Mouse (Mus musculus) kidney, embryonic 15.5 days (tissue): Measurements from ENCODE around the gene Synrg. TPM values are rescaled to one million over a fixed set of nuclear protein-coding genes. Genes with fewer than 3 reads are reported as not detected.

Experiments
- ATAC-seq: fragments of 200-750 bp; cut with Nextera tagmentation; replicated peaks from 2 replicates; pipeline ENCODE4 v1.8.0; 2017; ENCODE audit warnings: moderate TSS enrichment; ENCODE audit not compliant: low FRiP score
- H3K27ac ChIP-seq: fragments of 300-500 bp; sonication (generic); 2 replicates; pipeline ENCODE4 v1.5.1; 2015; ENCODE audit warnings: mild to moderate bottlenecking, inconsistent platforms
- H3K27me3 ChIP-seq: fragments of 300-500 bp; sonication (generic); 2 replicates; pipeline ENCODE4 v1.6.1; 2015; ENCODE audit warnings: inconsistent platforms
- H3K36me3 ChIP-seq: fragments of 300-500 bp; sonication (generic); 2 replicates; pipeline ENCODE4 v1.6.1; 2015; ENCODE audit warnings: inconsistent platforms
- H3K4me1 ChIP-seq: fragments of 300-500 bp; sonication (generic); 2 replicates; pipeline ENCODE4 v1.6.1; 2015; ENCODE audit warnings: inconsistent platforms
- H3K4me2 ChIP-seq: fragments of 300-500 bp; sonication (generic); 2 replicates; pipeline ENCODE4 v1.6.1; 2015; ENCODE audit warnings: moderate library complexity, mild to moderate bottlenecking, inconsistent platforms
- H3K4me3 ChIP-seq: fragments of 300-500 bp; sonication (generic); replicated peaks from 2 replicates; pipeline ENCODE4 v1.5.1; 2015; ENCODE audit warnings: mild to moderate bottlenecking, inconsistent platforms
- H3K9ac ChIP-seq: fragments of 300-500 bp; sonication (generic); 2 replicates; pipeline ENCODE4 v1.6.1; 2015; ENCODE audit warnings: mild to moderate bottlenecking, inconsistent platforms
- H3K9me3 ChIP-seq: fragments of 300-500 bp; sonication (generic); replicated peaks from 2 replicates; pipeline ENCODE4 v1.6.1; 2016; ENCODE audit warnings: inconsistent platforms
- WGBS: fragments of 180-500 bp; shearing (Covaris S2); methylation state at CpG from one replicate; pipeline ENCODE4 v1.1.7; 2015; ENCODE audit warnings: mixed read lengths; 5-methylcytosine and 5-hydroxymethylcytosine counted together
- polyA plus RNA-seq: library from polyadenylated mRNA; unstranded; fragments of >200 nt; fragmentation: Nextera tagmentation; extraction: Ambion mirVana; gene quantifications from 2 replicates; pipeline ENCODE4 v1.2.1, GENCODE M21; 2015

The Synrg gene
- polyA plus RNA-seq, 1 experiment from 2014 or later: 10.5 TPM

GRCm38 (mm10) chr11:83995535-83995950 is 31.3 kb downstream of the Synrg start:
- Histone ChIP-seq H3K27ac (no peak overlapping the region), H3K4me2 (no peak overlapping the region), H3K27me3 (no peaks in the 10 kb centered on the region), H3K9me3 (no peaks in the 10 kb centered on the region), H3K9ac (no peak overlapping the region), H3K36me3 (peaks cover 75% of the 10 kb centered on the region), H3K4me1 (no peaks in the 10 kb centered on the region), H3K4me3 (no peak overlapping the region)
- no peak for ATAC-seq
- WGBS: 84% methylated on average over 2 of the region's 2 CpGs

GRCm38 (mm10) chr11:83997171-83997868 is 33.1 kb downstream of the Synrg start:
- Histone ChIP-seq H3K27ac (no peak overlapping the region), H3K4me1 (no peaks in the 10 kb centered on the region; the same call in 1 of the 2 replicates), H3K4me2 (no peak overlapping the region), H3K36me3 (peaks cover 66% of the 10 kb centered on the region), H3K4me3 (no peak overlapping the region), H3K9me3 (no peaks in the 10 kb centered on the region), H3K27me3 (no peaks in the 10 kb centered on the region), H3K9ac (no peak overlapping the region)
- 92% methylated on average over 5 of the region's 5 CpGs for WGBS
- ATAC-seq: no peak

GRCm38 (mm10) chr11:83998993-83999392 is 34.8 kb downstream of the Synrg start:
- Histone ChIP-seq H3K9me3 (no peaks in the 10 kb centered on the region), H3K36me3 (peaks cover 68% of the 10 kb centered on the region), H3K4me1 (no peaks in the 10 kb centered on the region; the same call in 1 of the 2 replicates), H3K27ac (no peak overlapping the region), H3K9ac (no peak overlapping the region), H3K27me3 (no peaks in the 10 kb centered on the region), H3K4me2 (no peak overlapping the region), H3K4me3 (no peak overlapping the region)
- WGBS: 90% methylated on average over 3 of the region's 3 CpGs
- no peak for ATAC-seq

DNA sequence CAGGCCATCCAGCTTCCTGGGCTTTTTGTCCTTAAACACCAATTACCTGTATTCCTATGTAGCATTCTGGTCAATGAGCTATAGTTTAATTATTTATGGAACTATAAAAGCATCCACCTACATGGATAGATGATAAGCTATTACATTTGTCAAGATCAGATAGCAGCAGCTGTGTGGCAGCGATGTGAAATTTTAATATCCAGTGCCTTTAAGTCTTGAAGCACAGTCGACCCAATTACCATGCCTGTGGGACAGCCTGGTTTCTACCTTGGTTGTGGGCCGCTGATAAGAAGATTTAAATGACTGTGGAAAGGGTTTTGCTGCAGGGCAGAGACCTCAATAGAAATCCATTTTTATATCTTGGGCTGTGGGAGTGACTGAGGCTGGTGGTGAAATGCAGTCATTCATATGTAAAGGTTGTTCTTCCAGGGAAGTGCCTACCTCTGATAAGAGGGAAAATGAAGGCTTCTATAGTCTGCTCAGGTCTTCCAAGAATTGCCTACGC is 35.2 kb downstream of the Synrg start:
- Histone ChIP-seq H3K27ac (no peak overlapping the region), H3K27me3 (no peaks in the 10 kb centered on the region), H3K36me3 (peaks cover 68% of the 10 kb centered on the region), H3K4me3 (no peak overlapping the region), H3K4me1 (no peaks in the 10 kb centered on the region; the same call in 1 of the 2 replicates), H3K9ac (no peak overlapping the region), H3K4me2 (no peak overlapping the region), H3K9me3 (no peaks in the 10 kb centered on the region)
- WGBS: 86% methylated on average over 4 of the region's 4 CpGs
- no peak for ATAC-seq

DNA sequence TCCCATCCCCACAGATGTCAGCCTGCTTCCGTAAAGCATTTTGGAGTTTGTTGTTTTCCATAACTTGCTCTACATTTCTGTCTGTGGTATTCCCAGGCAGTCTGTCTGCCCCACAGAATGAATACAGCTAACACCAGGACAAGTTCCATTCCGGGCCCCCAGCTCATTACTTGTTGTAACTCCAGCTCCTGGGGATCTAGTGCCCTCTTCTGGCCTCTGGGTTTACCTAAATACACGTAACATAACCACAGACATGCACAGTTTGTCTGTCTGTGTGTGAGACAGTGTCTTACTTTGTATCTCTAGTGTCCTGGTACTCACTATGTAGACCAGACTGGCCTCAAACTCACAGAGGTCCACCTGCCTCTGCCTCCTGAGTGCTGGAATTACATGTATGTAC is 37.0 kb downstream of the Synrg start:
- Histone ChIP-seq H3K27me3 (no peaks in the 10 kb centered on the region), H3K4me3 (no peak overlapping the region), H3K27ac (no peak overlapping the region), H3K4me1 (no peaks in the 10 kb centered on the region; the same call in 1 of the 2 replicates), H3K9me3 (no peaks in the 10 kb centered on the region), H3K4me2 (no peak overlapping the region), H3K36me3 (peaks cover 67% of the 10 kb centered on the region), H3K9ac (no peak overlapping the region)
- ATAC-seq: no peak
- 89% methylated on average over 3 of the region's 3 CpGs for WGBS

DNA sequence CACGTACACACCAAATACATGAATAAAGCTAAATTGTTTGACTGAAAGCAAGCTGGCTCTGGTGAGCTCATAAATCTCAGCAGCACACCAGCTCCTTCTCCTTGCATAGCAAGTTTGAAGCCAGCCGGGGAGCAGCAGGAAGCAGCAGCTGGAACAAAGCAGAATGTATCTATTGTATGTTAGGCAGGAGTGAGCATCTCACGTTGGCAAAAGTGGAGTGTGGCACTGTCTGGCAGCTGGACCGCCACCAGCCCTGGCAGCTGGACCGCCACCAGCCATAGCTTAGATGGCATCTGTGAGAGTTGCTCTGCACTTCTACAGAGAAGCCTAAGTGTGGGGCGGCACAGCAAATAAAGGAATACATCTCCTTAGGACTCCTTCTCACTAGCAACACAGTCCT is 39.8 kb downstream of the Synrg start:
- Histone ChIP-seq H3K4me3 (no peak overlapping the region), H3K4me1 (no peaks in the 10 kb centered on the region; the same call in 1 of the 2 replicates), H3K27me3 (no peaks in the 10 kb centered on the region), H3K4me2 (no peak overlapping the region), H3K27ac (no peak overlapping the region), H3K9me3 (no peaks in the 10 kb centered on the region), H3K36me3 (peaks cover 57% of the 10 kb centered on the region), H3K9ac (no peak overlapping the region)
- no peak for ATAC-seq
- WGBS: 88% methylated on average over 6 of the region's 6 CpGs

- Histone ChIP-seq H3K27ac (no peak overlapping the region), H3K4me2 (no peak overlapping the region), H3K9me3 (no peaks in the 10 kb centered on the region), H3K4me1 (no peaks in the 10 kb centered on the region), H3K4me3 (no peak overlapping the region), H3K27me3 (no peaks in the 10 kb centered on the region), H3K36me3 (peaks cover 47% of the 10 kb centered on the region), H3K9ac (no peak overlapping the region)
- 85% methylated on average over 9 of the region's 9 CpGs for WGBS
- ATAC-seq: no peak
Measured at GRCm38 (mm10) chr11:84009001-84009400, 44.8 kb downstream of the Synrg start.

DNA sequence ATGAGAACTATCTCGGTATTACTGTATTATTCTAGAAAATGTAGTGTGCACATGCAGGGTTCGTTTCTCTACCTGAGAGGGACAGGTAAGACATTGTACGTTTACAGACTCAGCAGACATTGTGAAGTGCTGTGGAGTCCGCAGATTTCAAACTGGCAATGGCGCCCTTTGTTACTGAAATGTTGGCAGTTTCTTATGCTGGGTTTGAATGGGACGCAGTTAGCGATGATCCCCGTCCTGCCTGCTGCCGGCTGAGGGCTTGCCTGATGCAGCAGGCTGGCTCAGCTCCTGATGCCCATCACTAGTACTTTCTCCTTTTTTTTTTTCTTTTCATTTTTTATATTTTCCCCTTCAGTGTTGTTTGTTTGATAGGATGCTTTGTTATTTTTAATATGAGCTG is 46.2 kb downstream of the Synrg start:
- Histone ChIP-seq H3K27me3 (no peaks in the 10 kb centered on the region), H3K9ac (no peak overlapping the region), H3K9me3 (no peaks in the 10 kb centered on the region), H3K4me2 (no peak overlapping the region), H3K4me1 (no peaks in the 10 kb centered on the region), H3K36me3 (peaks cover 36% of the 10 kb centered on the region), H3K4me3 (no peak overlapping the region), H3K27ac (no peak overlapping the region)
- ATAC-seq: no peak
- 84% methylated on average over 9 of the region's 9 CpGs for WGBS

- H3K9ac ChIP-seq: no peak overlapping the region
- ATAC-seq: no peak
- H3K36me3 ChIP-seq: peaks cover 31% of the 10 kb centered on the region
- 37% methylated on average over 12 of the region's 12 CpGs for WGBS
- no peaks in the 10 kb centered on the region for H3K27me3 ChIP-seq
- H3K27ac ChIP-seq: no peak overlapping the region
- H3K4me1 ChIP-seq: no peaks in the 10 kb centered on the region
- H3K4me3 ChIP-seq: no peak overlapping the region
- H3K4me2 ChIP-seq: no peak overlapping the region
- no peaks in the 10 kb centered on the region for H3K9me3 ChIP-seq
Measured at GRCm38 (mm10) chr11:84011050-84011449, 46.8 kb downstream of the Synrg start.

DNA sequence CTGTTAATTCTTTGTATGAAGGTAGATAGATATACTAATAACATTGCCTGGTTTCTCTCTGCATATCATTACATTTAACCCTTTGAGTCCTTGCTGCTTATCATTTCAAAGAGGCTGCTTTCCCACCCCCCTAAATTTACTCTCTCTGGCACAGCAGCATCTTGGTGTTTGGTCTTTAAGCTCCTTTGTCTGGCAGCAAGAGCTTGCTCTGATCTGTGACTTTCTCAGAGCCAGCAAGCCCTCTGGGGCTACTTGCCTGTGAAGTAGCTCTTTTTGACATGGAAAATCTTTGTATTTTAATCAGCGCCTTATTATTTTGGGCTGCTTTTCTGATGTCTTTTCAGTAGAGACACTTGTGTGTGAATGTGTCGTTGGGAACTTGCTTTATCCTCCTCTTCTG is 47.3 kb downstream of the Synrg start:
- 66% methylated on average over 2 of the region's 2 CpGs for WGBS
- no peak overlapping the region for H3K4me2 ChIP-seq
- H3K4me1 ChIP-seq: no peaks in the 10 kb centered on the region
- H3K9ac ChIP-seq: no peak overlapping the region
- ATAC-seq: no peak
- H3K9me3 ChIP-seq: no peaks in the 10 kb centered on the region
- H3K27ac ChIP-seq: no peak overlapping the region
- no peak overlapping the region for H3K4me3 ChIP-seq
- no peaks in the 10 kb centered on the region for H3K27me3 ChIP-seq
- peaks cover 31% of the 10 kb centered on the region for H3K36me3 ChIP-seq

DNA sequence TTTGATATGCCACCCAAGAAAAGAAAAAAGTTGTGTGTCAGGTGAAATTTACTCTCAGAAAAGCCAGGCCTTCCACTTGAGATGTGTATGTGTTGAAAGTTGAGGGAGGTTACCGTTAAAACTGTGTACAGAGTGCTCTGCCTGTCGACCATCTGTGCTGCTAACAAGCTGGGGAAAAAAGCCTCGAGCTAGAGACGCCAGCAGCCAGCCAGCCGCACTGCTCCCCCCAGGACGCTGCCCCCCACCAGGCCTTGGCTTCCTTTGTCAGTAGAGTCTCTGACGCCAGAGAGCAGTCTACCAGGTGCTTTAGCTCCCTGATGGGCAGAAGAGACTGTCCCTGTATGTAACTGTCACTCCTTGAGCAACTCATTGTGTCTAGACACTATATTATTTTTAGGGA is 48.9 kb downstream of the Synrg start:
- 39% methylated on average over 7 of the region's 7 CpGs for WGBS
- Histone ChIP-seq H3K27me3 (no peaks in the 10 kb centered on the region), H3K9me3 (no peaks in the 10 kb centered on the region), H3K9ac (no peak overlapping the region), H3K4me1 (no peaks in the 10 kb centered on the region), H3K4me2 (no peak overlapping the region), H3K4me3 (no peak overlapping the region), H3K27ac (no peak overlapping the region), H3K36me3 (peaks cover 37% of the 10 kb centered on the region)
- no peak for ATAC-seq

- Histone ChIP-seq H3K27me3 (no peaks in the 10 kb centered on the region), H3K4me2 (no peak overlapping the region), H3K36me3 (peaks cover 38% of the 10 kb centered on the region), H3K9me3 (no peaks in the 10 kb centered on the region), H3K27ac (no peak overlapping the region), H3K4me1 (no peaks in the 10 kb centered on the region), H3K4me3 (no peak overlapping the region), H3K9ac (no peak overlapping the region)
- WGBS: 79% methylated on average over 6 of the region's 6 CpGs
- ATAC-seq: no peak
Measured at GRCm38 (mm10) chr11:84016147-84016809, 52.0 kb downstream of the Synrg start.
